Mouse (Mus musculus): Measurements from ENCODE around the gene Evi5. TPM values are rescaled to one million over a fixed set of nuclear protein-coding genes. Genes with fewer than 3 reads are reported as not detected.

The Evi5 gene
- polyA plus RNA-seq (2015; fragmentation: Nextera tagmentation; extraction: Ambion mirVana), result 57.5 and 59.3 TPM in 2 replicates

DNA sequence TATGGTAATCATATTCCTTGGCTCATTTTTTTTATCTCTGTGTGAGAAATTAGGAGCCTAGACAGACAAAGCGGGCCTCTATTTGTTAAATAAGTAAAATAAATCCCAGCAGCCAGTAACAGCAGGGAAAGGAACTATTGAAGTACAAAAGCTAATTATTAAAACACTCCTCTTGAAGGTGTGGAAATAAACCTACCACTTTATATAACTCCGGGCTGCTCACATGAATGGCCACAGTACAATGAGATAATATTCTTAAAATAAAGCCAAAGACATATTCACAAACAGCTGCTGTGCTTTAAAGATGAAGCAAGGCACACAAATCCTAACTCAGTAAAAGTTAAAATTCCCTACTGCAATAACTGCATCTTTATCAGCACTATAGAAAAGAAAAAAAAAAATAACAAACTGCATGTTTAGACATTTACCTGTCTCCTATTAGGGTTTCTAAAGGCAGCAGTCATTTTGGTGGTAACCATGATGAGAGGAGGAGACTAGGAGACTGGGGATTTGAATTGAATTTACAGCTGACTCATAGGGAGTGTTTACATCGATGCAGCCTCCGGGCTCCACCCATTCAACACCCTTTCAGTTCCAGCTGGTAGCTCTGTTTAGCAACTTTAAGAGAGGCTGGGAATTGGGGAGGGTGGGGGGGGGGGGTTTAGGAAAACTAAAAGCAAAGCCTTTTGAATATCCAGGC lies at the start of gene Evi5:
Gene Evi5, minus strand, starts transcription at position 547 of the 700 bp plus-strand sequence.
- no peak for ATAC-seq (ENCODE audit: low read depth)
- H3K9me3 ChIP-seq (ENCODE audit: control insufficient read depth, low read length), result no peaks in the 10 kb centered on the region

DNA sequence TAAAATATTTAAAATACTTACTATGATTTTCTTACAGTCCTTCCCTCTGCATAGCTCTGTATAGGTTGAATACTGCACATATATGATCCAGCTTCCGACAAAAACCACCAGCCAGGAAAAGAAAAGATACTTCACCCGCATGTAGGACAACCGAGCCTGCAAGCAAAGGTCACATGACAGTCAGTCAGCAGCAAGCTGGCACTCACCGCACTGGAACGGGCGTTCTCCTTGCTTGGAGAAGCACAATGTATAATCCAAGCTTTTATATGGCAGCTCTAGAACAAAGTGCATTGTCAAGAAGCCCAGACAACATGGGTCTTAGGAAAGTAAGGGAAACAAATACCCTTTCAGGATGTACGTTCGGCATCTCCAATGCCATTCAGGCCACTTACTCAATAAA lies 49.7 kb upstream of the Evi5 start:
- no peaks in the 10 kb centered on the region for H3K36me3 ChIP-seq (ENCODE audit: control insufficient read depth, insufficient read depth, low read length)
- no peaks in the 10 kb centered on the region for H3K4me1 ChIP-seq (replicated peaks; ENCODE audit: control insufficient read depth, insufficient read depth, low read length)
- H3K9ac ChIP-seq (ENCODE audit: low read length), result no peak overlapping the region
- H3K27me3 ChIP-seq (ENCODE audit: control insufficient read depth, insufficient read depth, low read depth, low read length), result no peaks in the 10 kb centered on the region
- no peaks in the 10 kb centered on the region for H3K9me3 ChIP-seq (ENCODE audit: control insufficient read depth, low read length)
- H3K27ac ChIP-seq (ENCODE audit: low read length), result no peak overlapping the region
- H3K4me2 ChIP-seq (ENCODE audit: low read depth, low read length), result no peak overlapping the region
- 81% methylated on average over 8 of the region's 8 CpGs for WGBS
- H3K4me3 ChIP-seq (ENCODE audit: low read length), result no peak overlapping the region
- no peak for ATAC-seq (ENCODE audit: low read depth)

More for the DNA sequence above, at the start of gene Evi5:
- Histone ChIP-seq H3K9ac (ENCODE audit: low read length) (no peak within 1 kb of the TSS), H3K27ac (ENCODE audit: low read length) (no peak within 1 kb of the TSS), H3K4me3 (ENCODE audit: low read length) (no peak within 1 kb of the TSS), H3K27me3 (ENCODE audit: control insufficient read depth, insufficient read depth, low read depth, low read length) (no peaks in the 10 kb centered on the region; the same call in 1 of the 2 replicates), H3K4me2 (ENCODE audit: low read depth, low read length) (no peak within 1 kb of the TSS), H3K4me1 (replicated peaks; ENCODE audit: control insufficient read depth, insufficient read depth, low read length) (no peaks in the 10 kb centered on the region), H3K36me3 (ENCODE audit: control insufficient read depth, insufficient read depth, low read length) (no peaks in the 10 kb centered on the region)
- WGBS, result 31% methylated on average over 4 of the region's 4 CpGs

GRCm38 (mm10) chr5:107922836-107923235 lies 47.9 kb upstream of the Evi5 start:
- no peaks in the 10 kb centered on the region for H3K4me1 ChIP-seq (replicated peaks; ENCODE audit: control insufficient read depth, insufficient read depth, low read length)
- WGBS, result 96% methylated on average over 1 of the region's 1 CpGs
- no peaks in the 10 kb centered on the region for H3K36me3 ChIP-seq (ENCODE audit: control insufficient read depth, insufficient read depth, low read length)
- no peaks in the 10 kb centered on the region for H3K9me3 ChIP-seq (ENCODE audit: control insufficient read depth, low read length)
- no peak overlapping the region for H3K4me3 ChIP-seq (ENCODE audit: low read length)
- no peak overlapping the region for H3K9ac ChIP-seq (ENCODE audit: low read length)
- no peak overlapping the region for H3K4me2 ChIP-seq (ENCODE audit: low read depth, low read length)
- ATAC-seq (ENCODE audit: low read depth), result no peak
- H3K27ac ChIP-seq (ENCODE audit: low read length), result no peak overlapping the region
- no peaks in the 10 kb centered on the region for H3K27me3 ChIP-seq (ENCODE audit: control insufficient read depth, insufficient read depth, low read depth, low read length)

DNA sequence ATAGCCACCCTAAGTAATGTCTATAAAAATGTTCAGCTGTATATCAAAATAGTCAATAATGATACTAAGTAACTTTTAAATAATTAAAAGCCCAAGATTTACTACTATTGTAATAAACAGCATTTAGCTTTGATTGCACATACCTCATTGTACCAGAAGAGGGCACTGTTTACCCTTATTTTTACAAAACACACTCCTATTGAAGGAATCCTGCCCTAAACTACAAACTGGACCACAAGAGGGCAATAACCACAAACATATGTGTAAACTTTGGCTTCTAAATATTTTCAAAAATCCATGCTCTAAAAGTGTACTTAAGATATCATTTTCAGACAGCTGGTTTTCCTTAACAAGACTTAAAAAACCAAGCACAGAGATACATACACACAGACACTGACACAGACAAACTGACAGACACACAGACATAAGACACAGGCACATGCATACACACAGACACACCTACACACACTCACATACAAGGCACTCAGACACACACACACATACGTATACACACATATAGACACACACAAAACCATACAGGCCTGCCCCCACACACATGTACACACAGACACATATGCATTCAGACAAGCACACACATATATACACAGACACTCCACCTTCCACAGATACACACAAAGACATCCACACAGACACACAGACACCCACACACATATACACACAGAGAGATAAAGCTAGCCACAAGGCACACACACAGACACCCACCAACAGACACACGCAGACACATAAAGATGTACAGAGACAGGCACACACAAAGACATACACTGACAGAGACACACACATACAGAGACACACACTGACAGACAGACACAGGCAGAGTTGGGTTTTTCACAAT lies 46.7 kb upstream of the Evi5 start:
- 70% methylated on average over 2 of the region's 2 CpGs for WGBS
- peak; percentile 59; the same call in 1 of the 2 replicates for ATAC-seq (ENCODE audit: low read depth)
- H3K27ac ChIP-seq (ENCODE audit: low read length), result no peak overlapping the region

GRCm38 (mm10) chr5:107915280-107915679 lies 40.4 kb upstream of the Evi5 start:
- Histone ChIP-seq H3K36me3 (ENCODE audit: control insufficient read depth, insufficient read depth, low read length) (no peaks in the 10 kb centered on the region), H3K4me3 (ENCODE audit: low read length) (no peak overlapping the region), H3K4me2 (ENCODE audit: low read depth, low read length) (no peak overlapping the region), H3K9me3 (ENCODE audit: control insufficient read depth, low read length) (no peaks in the 10 kb centered on the region), H3K4me1 (replicated peaks; ENCODE audit: control insufficient read depth, insufficient read depth, low read length) (no peaks in the 10 kb centered on the region), H3K27me3 (ENCODE audit: control insufficient read depth, insufficient read depth, low read depth, low read length) (no peaks in the 10 kb centered on the region), H3K27ac (ENCODE audit: low read length) (no peak overlapping the region), H3K9ac (ENCODE audit: low read length) (no peak overlapping the region)
- 41% methylated on average over 4 of the region's 4 CpGs for WGBS
- no peak for ATAC-seq (ENCODE audit: low read depth)

More for the DNA sequence above, 46.7 kb upstream of the Evi5 start:
- Histone ChIP-seq H3K4me1 (replicated peaks; ENCODE audit: control insufficient read depth, insufficient read depth, low read length) (no peaks in the 10 kb centered on the region), H3K4me3 (ENCODE audit: low read length) (no peak overlapping the region), H3K36me3 (ENCODE audit: control insufficient read depth, insufficient read depth, low read length) (no peaks in the 10 kb centered on the region), H3K9me3 (ENCODE audit: control insufficient read depth, low read length) (no peaks in the 10 kb centered on the region), H3K27me3 (ENCODE audit: control insufficient read depth, insufficient read depth, low read depth, low read length) (no peaks in the 10 kb centered on the region), H3K9ac (ENCODE audit: low read length) (no peak overlapping the region), H3K4me2 (ENCODE audit: low read depth, low read length) (no peak overlapping the region)

DNA sequence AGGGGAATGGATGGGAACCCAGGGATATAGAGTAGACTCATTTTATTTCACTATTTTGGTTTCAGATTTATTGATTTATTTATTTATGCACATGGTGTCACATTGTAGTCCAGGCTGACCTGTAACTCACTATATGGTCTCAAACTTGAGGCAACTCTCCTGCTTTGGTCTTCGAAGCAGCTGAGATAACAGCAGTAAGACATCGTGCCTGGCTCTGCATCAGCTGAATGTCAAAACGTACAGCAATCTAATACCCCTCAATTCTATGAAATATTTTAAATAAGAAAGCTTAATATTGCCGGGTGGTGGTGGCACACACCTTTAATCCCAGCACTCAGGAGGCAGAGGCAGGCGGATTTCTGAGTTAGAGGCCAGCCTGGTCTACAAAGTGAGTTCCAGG lies 36.1 kb upstream of the Evi5 start:
- Histone ChIP-seq H3K27ac (ENCODE audit: low read length) (no peak overlapping the region), H3K4me1 (replicated peaks; ENCODE audit: control insufficient read depth, insufficient read depth, low read length) (no peaks in the 10 kb centered on the region), H3K9me3 (ENCODE audit: control insufficient read depth, low read length) (no peaks in the 10 kb centered on the region), H3K4me3 (ENCODE audit: low read length) (no peak overlapping the region), H3K4me2 (ENCODE audit: low read depth, low read length) (no peak overlapping the region), H3K9ac (ENCODE audit: low read length) (no peak overlapping the region), H3K27me3 (ENCODE audit: control insufficient read depth, insufficient read depth, low read depth, low read length) (no peaks in the 10 kb centered on the region), H3K36me3 (ENCODE audit: control insufficient read depth, insufficient read depth, low read length) (peaks cover 36% of the 10 kb centered on the region)
- ATAC-seq (ENCODE audit: low read depth), result no peak
- 84% methylated on average over 5 of the region's 5 CpGs for WGBS

DNA sequence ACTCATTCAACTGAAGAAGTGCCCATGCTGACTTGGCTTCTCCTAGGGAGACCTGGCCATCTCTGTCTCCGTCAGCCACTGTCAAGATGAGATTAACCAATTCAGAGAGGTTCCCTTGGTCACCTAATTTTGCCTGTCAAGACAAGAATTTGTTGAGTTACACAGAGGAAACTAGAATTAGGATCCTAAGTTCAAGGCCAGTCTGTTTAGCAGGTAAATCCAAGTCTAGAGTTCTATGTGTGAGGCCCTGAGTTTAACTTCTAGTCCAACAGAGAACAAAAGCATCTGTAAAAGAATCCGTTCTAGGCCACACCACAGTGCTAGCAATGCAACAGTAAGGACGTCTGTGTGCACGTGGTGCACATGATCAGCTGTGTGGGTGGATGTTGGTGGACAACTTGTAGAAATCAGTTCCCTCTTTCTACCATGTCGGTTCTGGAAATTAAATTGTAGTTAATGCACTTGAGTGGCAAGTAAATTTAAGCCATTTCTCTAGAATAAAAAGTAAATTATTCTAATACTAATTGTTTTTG lies 35.2 kb upstream of the Evi5 start:
- Histone ChIP-seq H3K9ac (ENCODE audit: low read length) (no peak overlapping the region), H3K27me3 (ENCODE audit: control insufficient read depth, insufficient read depth, low read depth, low read length) (no peaks in the 10 kb centered on the region), H3K4me2 (ENCODE audit: low read depth, low read length) (no peak overlapping the region), H3K4me3 (ENCODE audit: low read length) (no peak overlapping the region), H3K4me1 (replicated peaks; ENCODE audit: control insufficient read depth, insufficient read depth, low read length) (no peaks in the 10 kb centered on the region), H3K9me3 (ENCODE audit: control insufficient read depth, low read length) (no peaks in the 10 kb centered on the region), H3K36me3 (ENCODE audit: control insufficient read depth, insufficient read depth, low read length) (peaks cover 44% of the 10 kb centered on the region), H3K27ac (ENCODE audit: low read length) (no peak overlapping the region)
- 56% methylated on average over 5 of the region's 5 CpGs for whole genome bisulfite sequencing
- no peak for ATAC-seq (ENCODE audit: low read depth)

DNA sequence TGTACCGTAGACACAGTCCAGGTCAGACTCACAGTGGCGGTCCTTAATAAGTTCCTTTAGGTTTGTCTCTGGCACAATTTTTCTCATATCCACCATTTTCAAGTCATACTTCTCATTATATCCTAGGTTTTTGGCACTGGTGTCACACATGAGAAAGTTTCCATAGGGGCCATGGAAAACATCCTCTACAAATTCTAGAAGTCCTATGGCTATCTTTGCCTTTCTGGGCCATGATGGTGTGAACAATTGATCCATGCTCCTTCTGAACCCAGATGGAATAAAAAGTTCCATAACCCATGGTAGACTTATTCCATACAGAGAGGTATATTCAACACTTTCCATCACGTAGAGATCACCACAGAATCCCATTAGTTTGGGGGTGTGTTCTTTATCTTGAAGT lies 34.8 kb upstream of the Evi5 start:
- no peak overlapping the region for H3K27ac ChIP-seq (ENCODE audit: low read length)
- H3K4me3 ChIP-seq (ENCODE audit: low read length), result no peak overlapping the region
- WGBS, result 86% methylated on average over 3 of the region's 3 CpGs
- H3K4me2 ChIP-seq (ENCODE audit: low read depth, low read length), result no peak overlapping the region
- no peaks in the 10 kb centered on the region for H3K4me1 ChIP-seq (replicated peaks; ENCODE audit: control insufficient read depth, insufficient read depth, low read length)
- H3K9me3 ChIP-seq (ENCODE audit: control insufficient read depth, low read length), result no peaks in the 10 kb centered on the region
- no peak overlapping the region for H3K9ac ChIP-seq (ENCODE audit: low read length)
- H3K27me3 ChIP-seq (ENCODE audit: control insufficient read depth, insufficient read depth, low read depth, low read length), result no peaks in the 10 kb centered on the region
- ATAC-seq (ENCODE audit: low read depth), result no peak
- H3K36me3 ChIP-seq (ENCODE audit: control insufficient read depth, insufficient read depth, low read length), result peaks cover 48% of the 10 kb centered on the region

DNA sequence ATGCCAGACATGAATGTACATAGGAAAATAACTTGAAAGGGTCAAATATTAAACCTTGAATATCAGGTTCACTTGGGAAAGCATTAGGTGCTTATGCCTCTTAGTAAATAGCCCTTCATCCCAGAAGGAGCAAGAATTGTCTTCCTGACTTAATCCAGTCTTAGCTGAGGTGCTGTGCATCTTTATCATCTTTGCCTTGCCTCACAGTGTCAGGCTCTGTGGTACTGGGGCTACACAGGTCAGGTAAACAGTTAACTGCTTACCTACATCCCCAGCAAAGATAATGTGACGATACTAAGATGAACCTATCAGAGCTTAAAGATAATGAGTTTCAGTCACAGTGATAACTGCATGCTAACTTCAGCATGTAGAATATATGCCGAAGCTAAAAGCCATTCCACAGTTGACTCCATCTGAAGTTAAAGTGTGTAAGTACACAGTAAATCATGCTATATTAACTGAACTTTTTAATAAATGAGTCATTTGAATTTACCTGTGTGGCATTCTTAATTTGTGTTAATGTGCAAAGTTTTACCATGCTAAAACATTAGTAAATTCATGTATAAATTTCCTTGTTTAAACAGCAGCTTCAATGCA lies 33.7 kb upstream of the Evi5 start:
- 84% methylated on average over 2 of the region's 2 CpGs for WGBS
- Histone ChIP-seq H3K4me3 (ENCODE audit: low read length) (no peak overlapping the region), H3K4me1 (replicated peaks; ENCODE audit: control insufficient read depth, insufficient read depth, low read length) (no peaks in the 10 kb centered on the region), H3K27ac (ENCODE audit: low read length) (no peak overlapping the region), H3K36me3 (ENCODE audit: control insufficient read depth, insufficient read depth, low read length) (peaks cover 57% of the 10 kb centered on the region), H3K27me3 (ENCODE audit: control insufficient read depth, insufficient read depth, low read depth, low read length) (no peaks in the 10 kb centered on the region), H3K9ac (ENCODE audit: low read length) (no peak overlapping the region), H3K9me3 (ENCODE audit: control insufficient read depth, low read length) (no peaks in the 10 kb centered on the region), H3K4me2 (ENCODE audit: low read depth, low read length) (no peak overlapping the region)
- ATAC-seq (ENCODE audit: low read depth), result no peak

All from lung, embryonic 16.5 days (tissue).